In genomic region chr3:86184546-86184945, GRCm38 (mm10) we compare ENCODE assay signal across 19 mouse cellular contexts.
"Had no signal": no experiment of that assay in that cellular context is flagged by ENCODE, and none has a peak within 500 bp of the region (broad histone marks: within the 10 kb centered on the region; RNA-seq: fewer than 3 reads in every experiment).

No protein-coding gene starts in this region.

- H3K9ac ChIP-seq: liver, embryonic 14.5 days; lung, embryonic 14.5 days; midbrain, embryonic 12.5 days; neural tube, embryonic 13.5 days; neural tube, embryonic 15.5 days had no signal

- H3K4me1 ChIP-seq: midbrain, embryonic 12.5 days; neural tube, embryonic 13.5 days; neural tube, embryonic 15.5 days had no signal

- H3K4me2 ChIP-seq: lung, embryonic 14.5 days; midbrain, embryonic 12.5 days; neural tube, embryonic 13.5 days; neural tube, embryonic 15.5 days had no signal

- H3K9me3 ChIP-seq: midbrain, embryonic 10.5 days; midbrain, embryonic 12.5 days; neural tube, embryonic 13.5 days; neural tube, embryonic 15.5 days had no signal

- H3K27me3 ChIP-seq: midbrain, embryonic 12.5 days; neural tube, embryonic 13.5 days; neural tube, embryonic 15.5 days had no signal

- H3K4me3 ChIP-seq: midbrain, embryonic 10.5 days; midbrain, embryonic 12.5 days; myocyte; neural tube, embryonic 13.5 days; neural tube, embryonic 15.5 days had no signal

- H3K27ac ChIP-seq: liver, embryonic 14.5 days; macrophage; midbrain, embryonic 10.5 days; midbrain, embryonic 12.5 days; neural tube, embryonic 13.5 days; neural tube, embryonic 15.5 days had no signal

- H3K36me3 ChIP-seq: midbrain, embryonic 10.5 days; midbrain, embryonic 12.5 days; neural tube, embryonic 13.5 days; neural tube, embryonic 15.5 days had no signal

- DNase-seq: lung, adult 18-20 months; lung, embryonic 14.5 days; lung, postnatal 10 days; midbrain, embryonic 14.5 days; retina, postnatal 1 day; right cerebral cortex, adult 18-20 months; right cerebral cortex, postnatal 25 days; right cerebral cortex, postnatal 4 days; spleen, adult 18-20 months; thymus, adult 18-20 months; thymus, postnatal 25 days; thymus, postnatal 4 days had no signal
